Mouse (Mus musculus) megakaryocyte, embryonic 14.5 days (primary cell): ENCODE data around the gene Lrrc47. TPM values are rescaled to one million over a fixed set of nuclear protein-coding genes. Genes with fewer than 3 reads are reported as not detected.

Experiments used
- H3K27me3 ChIP-seq: replicated peaks from 2 replicates; pipeline ENCODE3; 2012; ENCODE audit warnings: inconsistent platforms
- H3K36me3 ChIP-seq: replicated peaks from 2 replicates; pipeline ENCODE3; 2012; ENCODE audit warnings: low read length, inconsistent platforms, mixed read lengths
- H3K4me1 ChIP-seq: 2 replicates; pipeline ENCODE4 v1.6.1; 2012; ENCODE audit warnings: inconsistent platforms
- H3K4me3 ChIP-seq: replicated peaks from 2 replicates; pipeline ENCODE3; 2012; ENCODE audit warnings: moderate library complexity, mild to moderate bottlenecking, inconsistent platforms
- H3K9me3 ChIP-seq: 2 replicates; pipeline ENCODE4 v1.6.1; 2012; ENCODE audit warnings: inconsistent platforms
- FLI1 ChIP-seq: IDR thresholded peaks from 2 replicates; pipeline ENCODE4 v1.6.1; 2012; ENCODE audit warnings: low read length, inconsistent platforms, mixed read lengths
- GATA1 ChIP-seq: IDR thresholded peaks from 3 replicates; pipeline ENCODE4 v1.6.1; 2012; ENCODE audit warnings: mixed read lengths, low read length, inconsistent platforms, borderline replicate concordance
- polyA plus RNA-seq: library from polyadenylated mRNA; stranded (reverse); fragments of >175 nt; gene quantifications from 2 replicates; pipeline ENCODE4 v1.2.3, GENCODE M21; 2012; ENCODE audit warnings: low replicate concordance; ENCODE audit not compliant: insufficient read depth

The Lrrc47 gene
- polyA plus RNA-seq, 1 experiment, result 98.9 TPM

DNA sequence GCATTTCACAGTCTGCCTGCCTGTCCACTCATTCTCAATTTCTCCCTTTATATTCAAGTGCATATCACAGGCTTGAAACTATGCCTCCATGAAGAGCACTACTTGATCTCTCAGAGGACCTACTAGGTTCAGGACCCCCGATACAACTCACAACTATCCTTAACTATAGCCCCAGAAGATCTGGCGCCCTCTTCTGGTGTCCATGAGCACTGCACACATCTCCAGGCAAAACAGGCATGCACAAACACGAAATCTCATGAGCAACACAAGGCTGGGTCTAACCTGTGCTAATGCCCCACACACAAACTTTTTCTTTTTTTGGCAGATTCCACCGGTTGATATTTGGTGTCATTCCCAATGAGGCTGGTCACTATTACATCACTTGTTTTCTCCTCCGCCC, 34.3 kb downstream of the Lrrc47 start:
- H3K36me3 ChIP-seq, result no peaks in the 10 kb centered on the region
- TF ChIP-seq FLI1, result no peak
- no peak for TF ChIP-seq GATA1
- 0 out of 2 replicates have a peak, but pooled peaks cover 5% of the 10 kb centered on the region for H3K9me3 ChIP-seq
- no peaks in the 10 kb centered on the region for H3K4me1 ChIP-seq
- H3K27me3 ChIP-seq, result peaks cover 19% of the 10 kb centered on the region
- H3K4me3 ChIP-seq, result no peak overlapping the region

DNA sequence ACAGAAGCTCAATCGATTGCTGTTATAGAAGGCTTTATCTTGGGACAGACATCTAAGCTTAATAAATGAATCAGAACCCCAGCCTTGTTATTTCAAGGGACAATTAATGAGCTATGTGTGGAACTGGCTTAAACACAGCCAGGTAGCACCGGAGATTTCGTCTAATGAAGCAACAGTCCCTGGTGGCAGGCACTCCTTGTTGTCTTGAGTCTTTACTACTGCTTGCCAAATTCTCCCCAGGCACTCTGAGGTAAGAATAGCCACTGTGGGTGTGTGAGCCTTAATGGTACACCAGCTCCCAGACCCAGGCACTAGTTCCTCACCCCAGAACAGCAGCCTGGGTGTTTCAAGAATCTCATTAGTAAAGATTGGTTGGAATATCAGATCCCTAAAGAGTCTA, 39.9 kb downstream of the Lrrc47 start:
- Histone ChIP-seq H3K9me3 (no peaks in the 10 kb centered on the region), H3K27me3 (peaks cover 23% of the 10 kb centered on the region), H3K4me1 (no peaks in the 10 kb centered on the region), H3K4me3 (no peak overlapping the region), H3K36me3 (no peaks in the 10 kb centered on the region)
- TF ChIP-seq GATA1 (no peak), FLI1 (no peak)

DNA sequence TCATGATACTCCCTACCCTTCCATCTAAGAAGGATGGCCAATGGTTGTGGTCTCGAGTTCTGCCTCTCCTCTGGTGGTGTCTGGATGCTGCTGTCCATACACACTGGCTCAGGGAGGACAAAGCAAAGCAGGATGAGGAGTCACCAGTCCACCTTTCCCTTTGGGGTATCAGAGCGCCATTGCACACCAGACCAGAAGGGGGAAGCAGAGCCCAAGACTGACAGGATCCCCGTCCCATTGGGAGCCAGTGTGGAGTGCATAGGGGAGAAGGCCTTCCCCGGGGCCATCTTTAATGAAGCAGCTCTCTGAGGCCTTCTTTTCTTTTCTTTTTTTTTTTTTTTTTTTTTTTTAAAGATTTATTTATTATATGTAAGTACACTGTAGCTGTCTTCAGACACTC, 41.5 kb downstream of the Lrrc47 start:
- no peak overlapping the region for H3K4me3 ChIP-seq
- H3K36me3 ChIP-seq, result no peaks in the 10 kb centered on the region
- H3K9me3 ChIP-seq, result no peaks in the 10 kb centered on the region
- no peaks in the 10 kb centered on the region for H3K4me1 ChIP-seq
- H3K27me3 ChIP-seq, result peaks cover 36% of the 10 kb centered on the region
- TF ChIP-seq GATA1 (no peak), FLI1 (no peak)

DNA sequence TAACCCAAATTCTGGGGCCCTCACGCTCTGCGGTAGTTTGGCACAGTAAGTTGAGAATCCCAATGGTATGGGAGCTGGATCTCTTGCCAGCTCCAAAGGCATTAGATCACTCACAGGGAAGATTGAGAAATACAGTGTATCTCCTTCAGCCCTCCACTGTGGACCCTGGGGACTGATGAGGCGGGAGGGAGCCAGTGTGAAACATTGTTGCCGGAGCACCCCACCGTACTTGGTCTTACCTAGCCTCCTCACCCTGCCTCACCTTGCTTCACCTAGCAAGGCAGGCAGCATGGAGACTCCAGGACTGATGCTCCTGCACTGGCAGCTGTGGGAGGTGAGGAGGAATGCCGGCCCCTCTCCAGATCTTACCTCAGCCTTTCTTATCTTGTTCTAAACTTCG, 44.0 kb downstream of the Lrrc47 start:
- TF ChIP-seq GATA1 (no peak), FLI1 (no peak)
- Histone ChIP-seq H3K36me3 (no peaks in the 10 kb centered on the region), H3K4me3 (no peak overlapping the region)

DNA sequence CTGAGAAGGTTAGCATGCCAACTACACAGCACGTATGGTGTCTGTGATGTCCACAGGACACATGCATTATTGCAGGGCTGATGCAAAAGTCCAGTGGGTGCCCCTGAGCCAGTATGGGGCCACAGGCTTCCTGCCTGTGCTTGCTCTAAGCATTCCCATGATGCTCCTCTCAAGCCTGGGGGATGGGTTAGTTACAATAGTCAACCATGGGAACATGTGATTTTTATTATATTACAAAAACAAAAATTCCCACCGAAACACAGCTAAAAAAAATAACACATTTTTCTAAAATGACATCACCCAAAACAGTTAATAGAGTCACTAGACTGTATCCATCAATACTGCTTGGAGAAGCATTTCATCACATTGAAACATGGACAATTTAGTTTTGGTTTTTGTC, 44.5 kb downstream of the Lrrc47 start:
- no peaks in the 10 kb centered on the region for H3K36me3 ChIP-seq
- TF ChIP-seq GATA1 (no peak), FLI1 (no peak)
- no peaks in the 10 kb centered on the region for H3K4me1 ChIP-seq
- peaks cover 49% of the 10 kb centered on the region for H3K27me3 ChIP-seq
- H3K4me3 ChIP-seq, result no peak overlapping the region
- no peaks in the 10 kb centered on the region for H3K9me3 ChIP-seq

More for the DNA sequence above, 44.0 kb downstream of the Lrrc47 start:
- Histone ChIP-seq H3K27me3 (peaks cover 49% of the 10 kb centered on the region), H3K4me1 (no peaks in the 10 kb centered on the region), H3K9me3 (no peaks in the 10 kb centered on the region)

DNA sequence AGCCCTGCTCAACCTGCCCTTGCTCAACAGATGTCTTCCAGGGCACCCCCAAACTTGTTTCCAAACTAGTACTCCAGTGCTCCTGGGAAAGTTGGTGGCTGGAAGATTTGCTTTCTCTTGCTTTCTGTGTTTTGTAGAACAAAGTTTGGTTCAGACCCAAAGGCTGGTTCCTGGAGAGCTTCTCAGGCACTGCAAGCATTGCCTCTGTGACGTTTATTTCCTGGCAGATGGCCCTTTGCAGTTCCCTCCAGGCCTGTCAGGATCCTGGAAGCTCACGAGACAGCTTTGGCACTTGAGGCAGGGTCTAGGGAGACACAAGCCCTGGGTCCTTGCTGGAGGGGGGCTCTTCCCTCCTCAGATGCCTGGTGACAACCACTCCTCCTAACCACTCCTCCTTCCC, 45.1 kb downstream of the Lrrc47 start:
- TF ChIP-seq GATA1 (no peak), FLI1 (no peak)
- Histone ChIP-seq H3K4me3 (no peak overlapping the region), H3K36me3 (no peaks in the 10 kb centered on the region), H3K4me1 (no peaks in the 10 kb centered on the region), H3K27me3 (peaks cover 51% of the 10 kb centered on the region), H3K9me3 (no peaks in the 10 kb centered on the region)

DNA sequence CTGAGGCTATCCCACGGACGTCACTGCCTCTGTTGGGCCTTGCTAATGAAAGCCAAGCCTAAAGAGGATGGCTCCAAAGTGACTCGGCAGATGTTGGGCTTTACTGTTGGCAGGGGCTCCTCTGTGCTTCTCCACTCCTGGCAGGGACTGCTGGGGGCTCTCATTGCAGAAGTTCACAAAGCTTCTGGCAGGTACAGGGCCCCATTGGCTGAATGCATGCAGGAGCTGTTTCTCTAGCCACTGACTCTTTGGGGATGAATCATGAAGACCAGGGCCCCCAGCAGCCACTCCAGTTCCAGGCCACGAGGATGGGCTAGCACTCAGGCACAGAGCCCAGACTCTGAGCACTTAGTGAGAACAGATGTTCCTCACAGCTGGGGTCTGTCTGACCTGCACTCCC, 46.2 kb downstream of the Lrrc47 start:
- Histone ChIP-seq H3K9me3 (no peaks in the 10 kb centered on the region), H3K27me3 (peaks cover 51% of the 10 kb centered on the region), H3K4me3 (no peak overlapping the region), H3K4me1 (no peaks in the 10 kb centered on the region), H3K36me3 (no peaks in the 10 kb centered on the region)
- no peak for TF ChIP-seq GATA1
- no peak for TF ChIP-seq FLI1

DNA sequence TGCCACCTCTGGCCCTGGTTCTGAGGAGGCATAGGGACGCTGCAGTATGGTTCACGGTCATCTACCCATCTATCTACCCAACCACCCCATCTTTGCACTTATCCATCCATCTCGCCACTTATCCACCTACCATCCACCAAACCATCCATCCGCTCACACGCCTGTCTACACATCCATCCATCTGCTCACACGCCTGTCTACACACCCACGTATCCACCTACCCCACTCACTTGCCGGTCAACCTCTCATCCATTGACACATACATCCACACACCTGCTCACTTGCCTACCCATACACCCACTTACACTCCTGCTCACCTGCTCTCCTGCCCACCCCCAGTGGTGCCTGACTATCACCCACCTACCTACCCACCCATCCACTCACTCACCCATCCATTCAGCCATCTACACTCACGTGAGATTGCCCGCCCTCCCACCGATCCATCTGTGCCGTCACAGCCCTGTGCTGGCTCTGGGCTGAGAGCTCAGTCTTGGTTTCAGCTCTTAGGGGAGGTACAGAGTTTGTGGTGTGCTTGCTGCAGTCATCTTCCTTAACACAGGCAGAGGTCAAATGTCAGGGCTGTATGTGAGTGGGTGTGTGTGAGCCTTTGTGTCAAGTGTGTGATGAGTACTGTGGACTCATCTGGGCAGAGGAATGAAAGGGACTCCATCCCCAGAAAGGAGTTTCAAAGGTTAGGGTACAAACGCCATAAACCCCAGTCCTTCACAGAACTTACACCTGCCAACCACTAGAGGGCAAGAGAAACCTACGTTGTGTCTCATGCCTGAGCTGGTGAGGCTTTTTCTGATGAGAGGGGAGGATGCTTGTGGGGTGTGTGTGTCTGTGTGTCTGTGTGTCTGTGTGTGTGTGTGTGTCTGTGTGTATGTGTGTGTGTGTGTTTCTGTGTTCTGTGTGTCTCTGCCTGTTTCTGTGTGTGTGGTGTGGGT, 53.6 kb downstream of the Lrrc47 start:
- no peaks in the 10 kb centered on the region for H3K9me3 ChIP-seq
- no peaks in the 10 kb centered on the region for H3K4me1 ChIP-seq
- TF ChIP-seq GATA1, result no peak
- no peak for TF ChIP-seq FLI1
- H3K4me3 ChIP-seq, result no peak overlapping the region
- H3K27me3 ChIP-seq, result peaks cover 56% of the 10 kb centered on the region
- H3K36me3 ChIP-seq, result no peaks in the 10 kb centered on the region

DNA sequence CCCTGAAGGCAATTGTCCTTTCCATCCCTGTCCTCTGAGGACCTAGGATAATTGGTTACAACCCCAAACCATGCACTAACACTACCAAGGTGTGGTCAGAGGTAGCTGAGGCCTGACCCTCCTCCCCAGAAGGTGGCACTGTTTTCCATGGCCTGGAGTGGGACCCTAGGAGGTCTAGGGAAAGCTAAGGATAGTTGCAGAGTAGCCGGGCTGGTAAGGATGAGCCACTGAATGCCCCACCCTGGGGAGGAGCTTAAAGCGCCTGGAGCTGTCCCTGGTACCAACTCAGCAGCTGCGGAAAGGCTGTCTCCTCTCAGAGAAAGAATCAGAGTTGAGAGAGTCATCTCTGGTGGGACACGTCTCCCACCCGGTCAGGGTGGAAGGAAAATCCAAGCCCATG, 59.4 kb downstream of the Lrrc47 start:
- H3K27me3 ChIP-seq, result peaks cover 68% of the 10 kb centered on the region
- no peaks in the 10 kb centered on the region for H3K4me1 ChIP-seq
- no peak overlapping the region for H3K4me3 ChIP-seq
- no peaks in the 10 kb centered on the region for H3K9me3 ChIP-seq
- no peak for TF ChIP-seq GATA1
- no peak for TF ChIP-seq FLI1
- H3K36me3 ChIP-seq, result no peaks in the 10 kb centered on the region

Other genes with a start within 250 kb of the Lrrc47 start
- 79.5 and 127 TPM in 2 replicates for gene A430005L14Rik, start 54.5 kb upstream of the Lrrc47 start, polyA plus RNA-seq
- gene Dffb, start 36.6 kb upstream of the Lrrc47 start, polyA plus RNA-seq, result 2.5 and 5.4 TPM in 2 replicates
- gene Cep104, start 36.5 kb upstream of the Lrrc47 start, polyA plus RNA-seq, result 3.8 and 7.3 TPM in 2 replicates
- 92.3 and 104 TPM in 2 replicates for gene Smim1, start 14.5 kb downstream of the Lrrc47 start, polyA plus RNA-seq
- not detected in 2 replicates for gene Ccdc27, start 30.9 kb downstream of the Lrrc47 start, polyA plus RNA-seq
- not detected in 2 replicates for gene Trp73, start 128.5 kb downstream of the Lrrc47 start, polyA plus RNA-seq
- 2.2 and 6.5 TPM in 2 replicates for gene Wrap73, start 130.6 kb downstream of the Lrrc47 start, polyA plus RNA-seq
- 89.3 and 116 TPM in 2 replicates for gene Tprgl, start 148.9 kb downstream of the Lrrc47 start, polyA plus RNA-seq
- not detected in 2 replicates for gene Megf6, start 159.0 kb downstream of the Lrrc47 start, polyA plus RNA-seq